14 mouse cellular contexts compared by ENCODE assay signal in the genomic region with DNA sequence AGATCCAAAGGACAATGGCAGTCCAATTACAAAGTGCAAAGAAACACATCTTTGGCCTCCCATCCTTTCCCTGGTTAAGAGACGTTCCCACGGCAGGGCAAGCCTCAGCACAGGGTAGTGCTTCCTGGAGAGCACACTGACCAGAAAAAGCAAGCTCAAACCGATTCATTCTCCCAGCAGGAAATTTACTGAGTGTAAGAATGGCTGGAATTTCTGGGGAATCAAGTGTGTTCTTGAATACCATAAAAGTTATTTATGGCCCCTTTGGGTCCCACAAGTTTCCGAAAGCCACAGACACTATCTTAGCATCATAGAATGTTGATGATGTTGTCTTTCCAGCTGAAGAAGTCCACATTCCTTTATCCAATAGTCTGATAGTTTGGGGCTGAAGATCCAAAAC.
DNase-seq lines count a peak whose midpoint lies in the region; ATAC-seq and TF ChIP-seq lines count a peak whose summit lies in the region.
"Had no signal": no experiment of that assay in that cellular context is flagged by ENCODE, and none has a peak within 500 bp of the region (broad histone marks: within the 10 kb centered on the region; RNA-seq: fewer than 3 reads in every experiment).

No protein-coding gene starts in this region.

- no peaks in the 10 kb centered on the region for H3K9me3 ChIP-seq in liver, embryonic 11.5 days (ENCODE audit: control insufficient read depth, low read length)
- no peaks in the 10 kb centered on the region for H3K9me3 ChIP-seq in hindbrain, embryonic 12.5 days (replicated peaks)

- no peaks in the 10 kb centered on the region for H3K27me3 ChIP-seq in liver, adult 2 months (ENCODE audit: control insufficient read depth, insufficient read depth, low read length)
- H3K27me3 ChIP-seq in liver, embryonic 11.5 days (replicated peaks; ENCODE audit: control insufficient read depth, insufficient read depth, low read length) = no peaks in the 10 kb centered on the region
- no peaks in the 10 kb centered on the region for H3K27me3 ChIP-seq in Patski
- no peaks in the 10 kb centered on the region for H3K27me3 ChIP-seq in hindbrain, embryonic 12.5 days

- no peaks in the 10 kb centered on the region for H3K4me1 ChIP-seq in liver, adult 2 months (ENCODE audit: control insufficient read depth, insufficient read depth, low read length)
- H3K4me1 ChIP-seq in liver, embryonic 11.5 days (replicated peaks; ENCODE audit: control insufficient read depth, insufficient read depth, low read length) = no peaks in the 10 kb centered on the region
- no peaks in the 10 kb centered on the region for H3K4me1 ChIP-seq in hindbrain, embryonic 12.5 days

- H3K79me2 ChIP-seq in liver, adult 2 months (ENCODE audit: control insufficient read depth, insufficient read depth, low read length) = no peaks in the 10 kb centered on the region

- CTCF ChIA-PET in Patski (lab: Charles Lee) = interaction anchor here (0.8 kb wide), 1 partner anchor 63 kb away, joined by 3 read pairs; no protein-coding TSS in a partner anchor

- no peak for TF ChIP-seq POLR2A in liver, adult 2 months (IDR thresholded peaks at IDR 0.05; ENCODE audit: extremely low read depth, insufficient read depth, low read length)

- H3K27ac ChIP-seq in liver, adult 2 months (replicated peaks; ENCODE audit: insufficient read depth, low read depth, low read length) = no peak overlapping the region
- H3K27ac ChIP-seq in liver, embryonic 11.5 days (ENCODE audit: low read depth, low read length) = no peak overlapping the region
- no peak overlapping the region for H3K27ac ChIP-seq in hindbrain, embryonic 12.5 days

- no peak overlapping the region for H3K9ac ChIP-seq in liver, adult 2 months (ENCODE audit: low read depth, low read length)
- H3K9ac ChIP-seq in liver, embryonic 11.5 days (ENCODE audit: low read depth, low read length) = no peak overlapping the region
- no peak overlapping the region for H3K9ac ChIP-seq in hindbrain, embryonic 12.5 days

- 60% methylated on average over 4 of the region's 4 CpGs for WGBS in liver, adult 2 months
- WGBS in liver, embryonic 11.5 days = 50% methylated on average over 4 of the region's 4 CpGs
- WGBS in hindbrain, embryonic 12.5 days = 43% methylated on average over 4 of the region's 4 CpGs

- in situ Hi-C loops in Patski (cut with MboI; ENCODE audit: low pct_unique_long_range_greater_than_20kb) = no loop called here

- no peaks in the 10 kb centered on the region for H3K36me3 ChIP-seq in liver, adult 2 months (ENCODE audit: control insufficient read depth, insufficient read depth, low read length)
- no peaks in the 10 kb centered on the region for H3K36me3 ChIP-seq in liver, embryonic 11.5 days (ENCODE audit: control insufficient read depth, insufficient read depth, low read length)
- H3K36me3 ChIP-seq in hindbrain, embryonic 12.5 days = no peaks in the 10 kb centered on the region

- peak; percentile 5 for DNase-seq in liver, adult 2 months (ENCODE audit: extremely low read depth, low read depth, low spot score)
- no peak for DNase-seq in liver, embryonic 11.5 days (ENCODE audit: low spot score)
- peak; percentile 38 for DNase-seq in Patski (ENCODE audit: low read depth, low spot score)
- DNase-seq in kidney, adult 11 months = peak; percentile 15
- DNase-seq in kidney, postnatal 14 days = peak; percentile 62
- no peak for DNase-seq in cerebellum, adult 9-10 months
- DNase-seq: cerebellum, adult 11-12 months; heart, postnatal 36 days; lung, adult 2 months; right cerebral cortex, postnatal 4 days had no signal

- H3K4me2 ChIP-seq in liver, embryonic 11.5 days = no peak overlapping the region
- no peak overlapping the region for H3K4me2 ChIP-seq in hindbrain, embryonic 12.5 days (replicated peaks)
- H3K4me2 ChIP-seq: midbrain, embryonic 11.5 days had no signal

- POLR2A ChIA-PET in Patski (lab: Charles Lee) = no interaction called here

- ATAC-seq in liver, embryonic 11.5 days (replicated peaks; ENCODE audit: low FRiP score) = no peak
- ATAC-seq in Patski = peak; percentile 83
- no peak for ATAC-seq in hindbrain, embryonic 12.5 days (ENCODE audit: low FRiP score)
- ATAC-seq in activated CD4-positive, CD25-positive, alpha-beta regulatory T cell, adult 4 months = no peak

- no peak for TF ChIP-seq CTCF in liver, adult 2 months (IDR thresholded peaks at IDR 0.05; ENCODE audit: low read depth, low read length)
- TF ChIP-seq CTCF in Patski (IDR thresholded peaks at IDR 0.05) = no peak

- no peak overlapping the region for H3K4me3 ChIP-seq in liver, adult 2 months (ENCODE audit: insufficient read depth, low read depth, low read length)
- H3K4me3 ChIP-seq in liver, embryonic 11.5 days (ENCODE audit: low read depth, low read length) = no peak overlapping the region
- no peak overlapping the region for H3K4me3 ChIP-seq in hindbrain, embryonic 12.5 days
- H3K4me3 ChIP-seq: myocyte had no signal

Comparison
In these comparisons a context has a peak if more than half of its experiments do, and no peak if none do; other contexts are left out.
1. DNase-seq: peak in liver, adult 2 months (single experiment), Patski (single experiment), kidney, adult 11 months (single experiment) and kidney, postnatal 14 days (single experiment); none in liver, embryonic 11.5 days (single experiment) and cerebellum, adult 9-10 months (single experiment).